Mouse (Mus musculus): ENCODE data around the gene Slit2. TPM values are rescaled to one million over a fixed set of nuclear protein-coding genes. Genes with fewer than 3 reads are reported as not detected.

Gene Slit2
- 42.7 and 48.7 TPM in 2 replicates for polyA plus RNA-seq (2014; fragmentation: Nextera tagmentation; extraction: Ambion mirVana)

GRCm38 (mm10) chr5:47982941-47983701 lies at the start of gene Slit2:
Gene Slit2 (plus strand): TSS chr5:47983138.
- Histone ChIP-seq H3K27me3 (ENCODE audit: control insufficient read depth, insufficient read depth, low read length) (no peaks in the 10 kb centered on the region), H3K9me3 (ENCODE audit: control insufficient read depth, low read depth, low read length) (no peaks in the 10 kb centered on the region), H3K4me3 (ENCODE audit: low read depth, low read length) (peak within 1 kb of the TSS; percentile 67), H3K36me3 (ENCODE audit: control insufficient read depth, insufficient read depth, low read length) (no peaks in the 10 kb centered on the region), H3K9ac (replicated peaks; ENCODE audit: low read depth, low read length) (peak within 1 kb of the TSS; percentile 61), H3K4me2 (replicated peaks; ENCODE audit: low read depth, low read length) (peak within 1 kb of the TSS; percentile 70), H3K4me1 (ENCODE audit: control insufficient read depth, insufficient read depth, low read length) (peaks cover 10% of the 10 kb centered on the region; the same call in 1 of the 2 replicates), H3K27ac (ENCODE audit: low read length) (peak within 1 kb of the TSS; percentile 22; the same call in 1 of the 2 replicates)
- ATAC-seq (ENCODE audit: insufficient number of reproducible peaks, insufficient read depth, low FRiP score, low read depth), result peak; percentile 88
- WGBS, result under 1% methylated on average over 61 of the region's 66 CpGs

- no peaks in the 10 kb centered on the region for H3K4me1 ChIP-seq (ENCODE audit: control insufficient read depth, insufficient read depth, low read length)
- H3K9me3 ChIP-seq (ENCODE audit: control insufficient read depth, low read depth, low read length), result no peaks in the 10 kb centered on the region
- H3K4me3 ChIP-seq (ENCODE audit: low read depth, low read length), result no peak overlapping the region
- H3K27me3 ChIP-seq (ENCODE audit: control insufficient read depth, insufficient read depth, low read length), result no peaks in the 10 kb centered on the region
- no peak overlapping the region for H3K9ac ChIP-seq (replicated peaks; ENCODE audit: low read depth, low read length)
- WGBS, result 53% methylated on average over 5 of the region's 5 CpGs
- H3K4me2 ChIP-seq (replicated peaks; ENCODE audit: low read depth, low read length), result no peak overlapping the region
- H3K27ac ChIP-seq (ENCODE audit: low read length), result no peak overlapping the region
- H3K36me3 ChIP-seq (ENCODE audit: control insufficient read depth, insufficient read depth, low read length), result no peaks in the 10 kb centered on the region
- peak; percentile 63; the same call in 1 of the 2 replicates for ATAC-seq (ENCODE audit: insufficient number of reproducible peaks, insufficient read depth, low FRiP score, low read depth)
Measured at GRCm38 (mm10) chr5:47938586-47939372, 44.2 kb upstream of the Slit2 start.

- Histone ChIP-seq H3K27ac (ENCODE audit: low read length) (no peak overlapping the region), H3K27me3 (ENCODE audit: control insufficient read depth, insufficient read depth, low read length) (no peaks in the 10 kb centered on the region), H3K9ac (replicated peaks; ENCODE audit: low read depth, low read length) (no peak overlapping the region), H3K4me3 (ENCODE audit: low read depth, low read length) (no peak overlapping the region), H3K36me3 (ENCODE audit: control insufficient read depth, insufficient read depth, low read length) (no peaks in the 10 kb centered on the region), H3K9me3 (ENCODE audit: control insufficient read depth, low read depth, low read length) (no peaks in the 10 kb centered on the region), H3K4me2 (replicated peaks; ENCODE audit: low read depth, low read length) (no peak overlapping the region), H3K4me1 (ENCODE audit: control insufficient read depth, insufficient read depth, low read length) (no peaks in the 10 kb centered on the region)
- 70% methylated on average over 1 of the region's 1 CpGs for WGBS
- no peak for ATAC-seq (ENCODE audit: insufficient number of reproducible peaks, insufficient read depth, low FRiP score, low read depth)
Measured at GRCm38 (mm10) chr5:47956451-47956850, 26.5 kb upstream of the Slit2 start.

GRCm38 (mm10) chr5:47975795-47976194 lies 7.1 kb upstream of the Slit2 start:
- H3K4me2 ChIP-seq (replicated peaks; ENCODE audit: low read depth, low read length), result no peak overlapping the region
- WGBS, result 61% methylated on average over 2 of the region's 2 CpGs
- H3K9ac ChIP-seq (replicated peaks; ENCODE audit: low read depth, low read length), result no peak overlapping the region
- no peak overlapping the region for H3K4me3 ChIP-seq (ENCODE audit: low read depth, low read length)
- H3K27me3 ChIP-seq (ENCODE audit: control insufficient read depth, insufficient read depth, low read length), result no peaks in the 10 kb centered on the region
- no peak overlapping the region for H3K27ac ChIP-seq (ENCODE audit: low read length)
- no peak for ATAC-seq (ENCODE audit: insufficient number of reproducible peaks, insufficient read depth, low FRiP score, low read depth)
- no peaks in the 10 kb centered on the region for H3K36me3 ChIP-seq (ENCODE audit: control insufficient read depth, insufficient read depth, low read length)
- H3K9me3 ChIP-seq (ENCODE audit: control insufficient read depth, low read depth, low read length), result no peaks in the 10 kb centered on the region
- no peaks in the 10 kb centered on the region for H3K4me1 ChIP-seq (ENCODE audit: control insufficient read depth, insufficient read depth, low read length)

GRCm38 (mm10) chr5:47979371-47979770 lies 3.6 kb upstream of the Slit2 start:
- no peak overlapping the region for H3K27ac ChIP-seq (ENCODE audit: low read length)
- peaks cover 3% of the 10 kb centered on the region; the same call in 1 of the 2 replicates for H3K4me1 ChIP-seq (ENCODE audit: control insufficient read depth, insufficient read depth, low read length)
- no peaks in the 10 kb centered on the region for H3K9me3 ChIP-seq (ENCODE audit: control insufficient read depth, low read depth, low read length)
- no peaks in the 10 kb centered on the region for H3K27me3 ChIP-seq (ENCODE audit: control insufficient read depth, insufficient read depth, low read length)
- H3K4me3 ChIP-seq (ENCODE audit: low read depth, low read length), result no peak overlapping the region
- H3K9ac ChIP-seq (replicated peaks; ENCODE audit: low read depth, low read length), result no peak overlapping the region
- no peaks in the 10 kb centered on the region for H3K36me3 ChIP-seq (ENCODE audit: control insufficient read depth, insufficient read depth, low read length)
- WGBS, result 35% methylated on average over 4 of the region's 4 CpGs
- ATAC-seq (ENCODE audit: insufficient number of reproducible peaks, insufficient read depth, low FRiP score, low read depth), result no peak
- H3K4me2 ChIP-seq (replicated peaks; ENCODE audit: low read depth, low read length), result no peak overlapping the region

GRCm38 (mm10) chr5:47980459-47980858 lies 2.5 kb upstream of the Slit2 start:
- H3K36me3 ChIP-seq (ENCODE audit: control insufficient read depth, insufficient read depth, low read length), result no peaks in the 10 kb centered on the region

GRCm38 (mm10) chr5:47981951-47982350 lies 987 bp upstream of the Slit2 start:
- Histone ChIP-seq H3K27ac (ENCODE audit: low read length) (no peak overlapping the region), H3K27me3 (ENCODE audit: control insufficient read depth, insufficient read depth, low read length) (no peaks in the 10 kb centered on the region), H3K36me3 (ENCODE audit: control insufficient read depth, insufficient read depth, low read length) (no peaks in the 10 kb centered on the region), H3K9ac (replicated peaks; ENCODE audit: low read depth, low read length) (no peak overlapping the region), H3K4me3 (ENCODE audit: low read depth, low read length) (no peak overlapping the region), H3K4me2 (replicated peaks; ENCODE audit: low read depth, low read length) (peak overlapping the region; percentile 70; the same call in 1 of the 2 replicates), H3K9me3 (ENCODE audit: control insufficient read depth, low read depth, low read length) (no peaks in the 10 kb centered on the region), H3K4me1 (ENCODE audit: control insufficient read depth, insufficient read depth, low read length) (peaks cover 10% of the 10 kb centered on the region; the same call in 1 of the 2 replicates)
- ATAC-seq (ENCODE audit: insufficient number of reproducible peaks, insufficient read depth, low FRiP score, low read depth), result no peak
- WGBS, result 58% methylated on average over 8 of the region's 8 CpGs

More at GRCm38 (mm10) chr5:47980459-47980858, 2.5 kb upstream of the Slit2 start:
- Histone ChIP-seq H3K9me3 (ENCODE audit: control insufficient read depth, low read depth, low read length) (no peaks in the 10 kb centered on the region), H3K4me2 (replicated peaks; ENCODE audit: low read depth, low read length) (no peak overlapping the region), H3K4me3 (ENCODE audit: low read depth, low read length) (no peak overlapping the region), H3K4me1 (ENCODE audit: control insufficient read depth, insufficient read depth, low read length) (peaks cover 10% of the 10 kb centered on the region; the same call in 1 of the 2 replicates), H3K27me3 (ENCODE audit: control insufficient read depth, insufficient read depth, low read length) (no peaks in the 10 kb centered on the region), H3K9ac (replicated peaks; ENCODE audit: low read depth, low read length) (no peak overlapping the region), H3K27ac (ENCODE audit: low read length) (no peak overlapping the region)
- 41% methylated on average over 5 of the region's 5 CpGs for WGBS
- ATAC-seq (ENCODE audit: insufficient number of reproducible peaks, insufficient read depth, low FRiP score, low read depth), result no peak

GRCm38 (mm10) chr5:47983746-47984583 lies 1.0 kb downstream of the Slit2 start:
- H3K4me3 ChIP-seq (ENCODE audit: low read depth, low read length), result peak overlapping the region; percentile 67
- under 1% methylated on average over 38 of the region's 38 CpGs for WGBS
- peak overlapping the region; percentile 61 for H3K9ac ChIP-seq (replicated peaks; ENCODE audit: low read depth, low read length)
- H3K4me2 ChIP-seq (replicated peaks; ENCODE audit: low read depth, low read length), result peak overlapping the region; percentile 70
- H3K36me3 ChIP-seq (ENCODE audit: control insufficient read depth, insufficient read depth, low read length), result no peaks in the 10 kb centered on the region
- peak; percentile 17 for ATAC-seq (ENCODE audit: insufficient number of reproducible peaks, insufficient read depth, low FRiP score, low read depth)
- 0 out of 2 replicates have a peak overlapping the region, but pooled peaks have one; percentile 22 for H3K27ac ChIP-seq (ENCODE audit: low read length)
- H3K9me3 ChIP-seq (ENCODE audit: control insufficient read depth, low read depth, low read length), result no peaks in the 10 kb centered on the region
- H3K4me1 ChIP-seq (ENCODE audit: control insufficient read depth, insufficient read depth, low read length), result peaks cover 10% of the 10 kb centered on the region; the same call in 1 of the 2 replicates
- no peaks in the 10 kb centered on the region for H3K27me3 ChIP-seq (ENCODE audit: control insufficient read depth, insufficient read depth, low read length)
